Mouse (Mus musculus) kidney, embryonic 15.5 days (tissue): ENCODE results near the gene Ndufv3. TPM values are rescaled to one million over a fixed set of nuclear protein-coding genes. Genes with fewer than 3 reads are reported as not detected.

Source experiments
- ATAC-seq: fragments of 200-750 bp; cut with Nextera tagmentation; replicated peaks from 2 replicates; pipeline ENCODE4 v1.8.0; 2017; ENCODE audit warnings: moderate TSS enrichment; ENCODE audit not compliant: low FRiP score
- H3K27ac ChIP-seq: fragments of 300-500 bp; sonication (generic); 2 replicates; pipeline ENCODE4 v1.5.1; 2015; ENCODE audit warnings: mild to moderate bottlenecking, inconsistent platforms
- H3K27me3 ChIP-seq: fragments of 300-500 bp; sonication (generic); 2 replicates; pipeline ENCODE4 v1.6.1; 2015; ENCODE audit warnings: inconsistent platforms
- H3K36me3 ChIP-seq: fragments of 300-500 bp; sonication (generic); 2 replicates; pipeline ENCODE4 v1.6.1; 2015; ENCODE audit warnings: inconsistent platforms
- H3K4me1 ChIP-seq: fragments of 300-500 bp; sonication (generic); 2 replicates; pipeline ENCODE4 v1.6.1; 2015; ENCODE audit warnings: inconsistent platforms
- H3K4me2 ChIP-seq: fragments of 300-500 bp; sonication (generic); 2 replicates; pipeline ENCODE4 v1.6.1; 2015; ENCODE audit warnings: moderate library complexity, mild to moderate bottlenecking, inconsistent platforms
- H3K4me3 ChIP-seq: fragments of 300-500 bp; sonication (generic); replicated peaks from 2 replicates; pipeline ENCODE4 v1.5.1; 2015; ENCODE audit warnings: mild to moderate bottlenecking, inconsistent platforms
- H3K9ac ChIP-seq: fragments of 300-500 bp; sonication (generic); 2 replicates; pipeline ENCODE4 v1.6.1; 2015; ENCODE audit warnings: mild to moderate bottlenecking, inconsistent platforms
- H3K9me3 ChIP-seq: fragments of 300-500 bp; sonication (generic); replicated peaks from 2 replicates; pipeline ENCODE4 v1.6.1; 2016; ENCODE audit warnings: inconsistent platforms
- WGBS: fragments of 180-500 bp; shearing (Covaris S2); methylation state at CpG from one replicate; pipeline ENCODE4 v1.1.7; 2015; ENCODE audit warnings: mixed read lengths; 5-methylcytosine and 5-hydroxymethylcytosine counted together
- polyA plus RNA-seq: library from polyadenylated mRNA; unstranded; fragments of >200 nt; fragmentation: Nextera tagmentation; extraction: Ambion mirVana; gene quantifications from 2 replicates; pipeline ENCODE4 v1.2.1, GENCODE M21; 2015

Ndufv3 gene
- polyA plus RNA-seq, 1 experiment from 2014 or later: 261 TPM

DNA sequence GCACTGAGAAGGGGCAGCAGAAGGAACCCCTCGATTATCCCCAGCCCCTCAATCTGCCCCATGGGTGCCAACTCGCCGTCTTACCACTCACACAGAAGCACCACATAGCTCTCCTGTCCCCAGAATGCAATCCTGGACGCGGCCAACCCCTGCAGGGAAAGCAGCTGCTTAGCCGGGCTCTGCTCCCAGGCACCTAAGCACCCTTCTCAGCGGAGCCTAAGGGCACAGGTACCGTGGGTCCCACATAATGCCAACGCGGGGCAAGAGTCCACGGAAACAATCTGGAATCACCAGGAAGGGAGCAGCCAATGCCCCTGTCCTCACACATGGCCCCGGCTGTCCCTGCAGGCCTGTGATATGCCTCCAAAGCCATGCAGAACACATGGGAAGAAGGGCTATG lies 20.2 kb upstream of the Ndufv3 start:
- no peaks in the 10 kb centered on the region for H3K9me3 ChIP-seq
- H3K4me2 ChIP-seq: no peak overlapping the region
- H3K9ac ChIP-seq: no peak overlapping the region
- peaks cover 98% of the 10 kb centered on the region for H3K36me3 ChIP-seq
- no peak overlapping the region for H3K27ac ChIP-seq
- ATAC-seq: no peak
- no peak overlapping the region for H3K4me3 ChIP-seq
- H3K4me1 ChIP-seq: peaks cover 6% of the 10 kb centered on the region
- 92% methylated on average over 12 of the region's 12 CpGs for WGBS
- no peaks in the 10 kb centered on the region for H3K27me3 ChIP-seq

DNA sequence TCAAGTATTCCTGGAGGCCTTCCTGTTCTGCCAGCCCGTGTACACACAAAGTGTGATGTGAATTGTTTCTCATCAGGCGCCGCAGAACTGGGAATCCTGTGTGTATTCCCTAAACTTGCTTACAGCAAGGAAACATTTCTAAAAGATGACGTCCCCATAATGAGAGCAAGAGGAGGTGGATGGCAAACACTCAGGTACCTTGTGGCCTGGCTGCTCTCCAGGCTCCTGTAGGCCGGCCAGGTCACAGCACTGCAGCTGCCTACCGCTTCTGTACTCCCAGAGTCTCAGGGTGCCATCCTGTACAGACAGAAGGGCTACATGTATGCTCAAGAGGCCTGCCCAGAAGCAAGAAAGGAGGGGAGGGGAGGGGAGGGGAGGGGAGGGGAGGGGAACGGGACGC lies 19.5 kb upstream of the Ndufv3 start:
- peaks cover 13% of the 10 kb centered on the region for H3K4me1 ChIP-seq
- no peaks in the 10 kb centered on the region for H3K27me3 ChIP-seq
- WGBS: 94% methylated on average over 6 of the region's 8 CpGs
- H3K4me3 ChIP-seq: no peak overlapping the region
- ATAC-seq: no peak
- H3K9me3 ChIP-seq: no peaks in the 10 kb centered on the region
- H3K9ac ChIP-seq: no peak overlapping the region
- H3K36me3 ChIP-seq: peaks cover 96% of the 10 kb centered on the region
- H3K4me2 ChIP-seq: no peak overlapping the region
- H3K27ac ChIP-seq: no peak overlapping the region

DNA sequence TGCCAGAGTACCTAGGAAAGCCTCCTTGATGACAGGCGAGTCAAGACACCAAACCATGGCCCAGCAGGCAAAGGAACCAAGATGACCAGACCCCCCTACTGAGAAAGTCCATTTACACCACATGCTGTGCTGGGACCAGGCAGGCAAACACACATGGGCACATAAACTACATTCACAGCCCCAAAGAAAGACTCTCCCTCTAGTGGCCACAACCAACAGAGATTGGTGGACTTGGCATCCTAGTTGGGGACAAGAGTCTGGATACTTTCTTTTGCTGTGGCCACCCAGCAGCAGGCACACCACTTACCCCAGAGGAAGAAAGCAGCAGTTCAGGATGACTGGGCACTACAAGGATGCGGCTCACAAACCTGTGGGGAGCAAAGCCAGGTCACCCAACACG lies 19.0 kb upstream of the Ndufv3 start:
- H3K4me1 ChIP-seq: peaks cover 18% of the 10 kb centered on the region
- no peak overlapping the region for H3K9ac ChIP-seq
- H3K9me3 ChIP-seq: no peaks in the 10 kb centered on the region
- H3K36me3 ChIP-seq: peaks cover 95% of the 10 kb centered on the region
- no peak overlapping the region for H3K27ac ChIP-seq
- ATAC-seq: no peak
- no peaks in the 10 kb centered on the region for H3K27me3 ChIP-seq
- no peak overlapping the region for H3K4me2 ChIP-seq
- H3K4me3 ChIP-seq: no peak overlapping the region
- WGBS: 78% methylated on average over 3 of the region's 3 CpGs

DNA sequence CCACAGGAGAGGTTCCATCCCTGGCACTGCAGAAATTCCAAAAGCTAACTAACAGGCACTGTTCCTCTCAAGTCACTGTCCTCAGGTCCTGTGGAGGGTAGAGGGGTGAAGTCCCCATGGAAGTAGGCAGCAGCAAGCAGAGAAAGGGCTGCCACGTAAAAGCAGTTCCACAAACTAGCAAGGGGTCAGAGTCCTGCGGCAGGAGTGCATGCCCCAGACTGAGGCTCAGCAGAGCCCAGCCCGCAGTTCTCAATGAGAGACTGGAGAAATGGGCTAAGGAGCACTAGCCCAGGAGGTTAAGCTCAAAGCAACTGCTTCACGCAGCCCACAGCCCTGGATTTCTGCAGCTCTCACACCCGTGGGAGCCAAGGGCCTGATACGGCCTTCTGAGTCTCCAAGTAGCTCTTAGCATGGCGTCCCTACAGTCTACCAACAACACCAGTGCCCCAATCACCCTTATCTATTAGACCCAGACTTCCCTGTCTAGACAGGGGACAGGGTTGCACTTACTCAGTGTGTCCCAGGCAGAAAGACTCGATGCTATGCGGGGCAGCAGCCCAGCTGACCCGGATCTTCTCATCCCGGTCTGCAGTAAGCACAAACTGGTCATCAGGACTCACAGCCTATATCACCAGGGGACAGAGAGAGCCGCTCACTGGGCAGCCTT lies 17.5 kb upstream of the Ndufv3 start:
- H3K4me3 ChIP-seq: no peak overlapping the region
- peaks cover 28% of the 10 kb centered on the region for H3K4me1 ChIP-seq
- H3K9ac ChIP-seq: no peak overlapping the region
- H3K27ac ChIP-seq: no peak overlapping the region
- no peaks in the 10 kb centered on the region for H3K27me3 ChIP-seq
- ATAC-seq: no peak
- no peaks in the 10 kb centered on the region for H3K9me3 ChIP-seq
- no peak overlapping the region for H3K4me2 ChIP-seq
- 93% methylated on average over 12 of the region's 12 CpGs for WGBS
- H3K36me3 ChIP-seq: peaks cover 93% of the 10 kb centered on the region

- Histone ChIP-seq H3K27me3 (no peaks in the 10 kb centered on the region), H3K4me3 (no peak overlapping the region), H3K4me1 (peaks cover 28% of the 10 kb centered on the region), H3K4me2 (no peak overlapping the region), H3K9me3 (no peaks in the 10 kb centered on the region), H3K9ac (no peak overlapping the region), H3K36me3 (peaks cover 93% of the 10 kb centered on the region), H3K27ac (no peak overlapping the region)
- no peak for ATAC-seq
- WGBS: 90% methylated on average over 12 of the region's 12 CpGs
Observed at GRCm38 (mm10) chr17:31503337-31503736, 16.6 kb upstream of the Ndufv3 start.

DNA sequence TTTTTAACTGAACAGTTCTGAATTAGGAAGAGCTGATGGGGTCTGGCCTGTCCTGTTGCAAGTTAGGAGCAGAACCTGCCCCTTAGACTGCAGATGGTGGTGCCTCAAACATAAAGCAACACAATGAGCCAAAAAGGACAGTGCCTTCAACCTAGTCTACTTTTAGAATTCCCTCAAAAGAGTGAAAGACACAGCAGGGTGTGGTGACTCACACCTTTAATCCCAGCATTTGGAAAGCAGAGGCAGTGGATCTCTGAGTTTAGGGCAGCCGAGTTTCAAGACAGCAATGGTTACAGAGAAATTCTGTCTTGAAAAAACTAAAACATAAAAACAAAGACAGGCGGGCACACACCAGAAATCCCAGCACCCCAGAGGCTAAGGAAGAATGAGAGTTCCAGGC lies 16.0 kb upstream of the Ndufv3 start:
- Histone ChIP-seq H3K9me3 (no peaks in the 10 kb centered on the region), H3K27ac (no peak overlapping the region), H3K27me3 (no peaks in the 10 kb centered on the region), H3K4me2 (no peak overlapping the region), H3K4me3 (no peak overlapping the region), H3K9ac (no peak overlapping the region), H3K36me3 (peaks cover 92% of the 10 kb centered on the region), H3K4me1 (peaks cover 28% of the 10 kb centered on the region)
- WGBS: 90% methylated on average over 2 of the region's 2 CpGs
- ATAC-seq: no peak

- Histone ChIP-seq H3K9me3 (no peaks in the 10 kb centered on the region), H3K4me3 (no peak overlapping the region), H3K36me3 (peaks cover 92% of the 10 kb centered on the region), H3K4me2 (peak overlapping the region; percentile 21; the same call in 1 of the 2 replicates), H3K9ac (no peak overlapping the region), H3K27ac (peak overlapping the region; percentile 83), H3K4me1 (peaks cover 28% of the 10 kb centered on the region), H3K27me3 (no peaks in the 10 kb centered on the region)
- peak; percentile 66 for ATAC-seq
- WGBS: 37% methylated on average over 5 of the region's 5 CpGs
Observed at GRCm38 (mm10) chr17:31505013-31505412, 14.9 kb upstream of the Ndufv3 start.

- 91% methylated on average over 7 of the region's 7 CpGs for WGBS
- H3K36me3 ChIP-seq: peaks cover 86% of the 10 kb centered on the region
Observed at GRCm38 (mm10) chr17:31506282-31506681, 13.6 kb upstream of the Ndufv3 start.

DNA sequence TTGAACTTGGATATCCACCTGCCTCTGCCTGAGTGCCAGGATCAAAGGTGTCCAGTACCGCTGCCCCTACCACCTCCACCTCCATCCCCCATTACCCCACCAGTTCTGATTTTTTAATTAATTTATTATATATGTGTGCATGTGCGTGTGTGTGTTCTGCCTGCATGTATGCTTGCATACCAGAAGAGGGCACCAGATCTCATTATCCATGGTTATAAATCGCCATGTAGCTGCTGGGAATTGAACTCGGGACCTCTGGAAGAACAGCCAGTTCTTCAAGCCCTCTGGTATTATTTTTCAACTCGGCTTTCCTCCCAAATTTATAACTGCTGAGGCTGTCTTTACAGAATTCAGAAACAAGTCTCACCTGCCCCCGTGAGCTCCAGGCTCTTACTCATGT lies 9.0 kb upstream of the Ndufv3 start:
- Histone ChIP-seq H3K36me3 (peaks cover 44% of the 10 kb centered on the region), H3K4me2 (peak overlapping the region; percentile 77), H3K4me3 (peak overlapping the region; percentile 85), H3K4me1 (peaks cover 26% of the 10 kb centered on the region), H3K9ac (no peak overlapping the region), H3K27ac (no peak overlapping the region), H3K9me3 (no peaks in the 10 kb centered on the region), H3K27me3 (no peaks in the 10 kb centered on the region)
- 92% methylated on average over 6 of the region's 6 CpGs for WGBS
- no peak for ATAC-seq

More at GRCm38 (mm10) chr17:31506282-31506681, 13.6 kb upstream of the Ndufv3 start:
- Histone ChIP-seq H3K4me1 (peaks cover 33% of the 10 kb centered on the region), H3K4me3 (no peak overlapping the region), H3K4me2 (no peak overlapping the region), H3K9me3 (no peaks in the 10 kb centered on the region), H3K9ac (no peak overlapping the region), H3K27me3 (no peaks in the 10 kb centered on the region), H3K27ac (peak overlapping the region; percentile 82)
- peak; percentile 34; the same call in 1 of the 2 replicates for ATAC-seq

DNA sequence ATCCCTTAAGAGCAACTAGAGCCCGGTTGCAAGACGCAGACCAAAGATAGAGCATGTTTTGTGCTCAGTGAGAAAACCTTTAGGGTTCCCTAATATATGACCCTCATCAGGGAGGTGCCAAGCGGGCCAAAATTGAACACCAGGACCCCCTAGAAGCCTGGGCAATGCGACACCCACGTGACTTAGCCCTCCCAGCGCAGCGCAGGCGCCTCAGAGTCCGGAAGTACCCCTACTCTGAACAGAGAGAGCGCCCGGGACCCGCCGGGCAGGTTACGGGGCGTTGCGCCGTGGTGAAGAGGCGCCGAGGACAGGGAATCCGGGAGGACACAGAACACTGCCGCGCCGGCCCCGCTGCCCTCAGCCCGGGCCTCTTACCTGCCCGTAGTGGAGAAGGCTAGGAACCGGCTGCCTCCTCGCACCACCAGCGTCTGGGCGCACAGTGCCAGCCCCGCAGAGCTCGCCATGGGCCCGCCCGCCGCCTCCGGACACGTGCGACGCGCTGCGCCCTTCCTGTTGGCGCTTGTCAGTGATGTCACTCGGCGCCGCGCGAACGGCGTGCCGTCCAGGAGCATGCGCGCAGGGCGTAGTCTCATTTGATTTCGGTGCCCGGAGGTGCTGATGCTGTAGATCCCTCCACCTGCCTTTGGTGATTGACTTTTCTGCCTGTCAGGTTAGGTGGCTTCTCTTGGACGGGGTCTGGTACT lies 8.0 kb upstream of the Ndufv3 start:
- H3K27ac ChIP-seq: peak overlapping the region; percentile 87
- peaks cover 35% of the 10 kb centered on the region for H3K36me3 ChIP-seq
- ATAC-seq: peak; percentile 96
- WGBS: under 1% methylated on average over 56 of the region's 56 CpGs
- no peaks in the 10 kb centered on the region for H3K9me3 ChIP-seq
- H3K9ac ChIP-seq: peak overlapping the region; percentile 80
- H3K4me1 ChIP-seq: peaks cover 18% of the 10 kb centered on the region
- H3K27me3 ChIP-seq: no peaks in the 10 kb centered on the region
- peak overlapping the region; percentile 77 for H3K4me2 ChIP-seq
- H3K4me3 ChIP-seq: peak overlapping the region; percentile 85

DNA sequence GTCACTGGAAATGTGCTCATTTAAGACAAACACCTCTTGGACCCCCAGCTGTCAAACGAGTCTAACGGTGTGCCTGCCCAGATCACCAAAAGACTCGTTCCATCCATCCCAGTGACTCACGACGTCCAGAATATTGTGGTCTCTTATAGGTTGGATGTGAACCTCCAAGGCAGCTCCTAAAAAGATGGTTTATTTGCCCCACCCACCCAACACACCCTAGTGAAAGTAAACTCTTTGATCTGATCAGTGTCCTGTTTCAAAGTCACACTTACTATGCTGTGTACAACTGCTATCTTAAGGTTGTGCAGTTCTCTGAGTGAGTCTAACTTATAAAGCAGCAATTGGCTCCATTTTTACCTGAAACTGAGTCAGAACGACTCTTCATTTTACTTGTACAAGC lies 7.3 kb upstream of the Ndufv3 start:
- 0 out of 2 replicates have a peak, but pooled peaks have one; percentile 7 for ATAC-seq
- peak overlapping the region; percentile 77 for H3K4me2 ChIP-seq
- H3K9me3 ChIP-seq: no peaks in the 10 kb centered on the region
- peak overlapping the region; percentile 80 for H3K9ac ChIP-seq
- peaks cover 29% of the 10 kb centered on the region for H3K36me3 ChIP-seq
- H3K27me3 ChIP-seq: no peaks in the 10 kb centered on the region
- peak overlapping the region; percentile 87 for H3K27ac ChIP-seq
- peak overlapping the region; percentile 85 for H3K4me3 ChIP-seq
- H3K4me1 ChIP-seq: peaks cover 15% of the 10 kb centered on the region
- WGBS: 19% methylated on average over 6 of the region's 6 CpGs

GRCm38 (mm10) chr17:31514696-31515095 lies 5.2 kb upstream of the Ndufv3 start:
- Histone ChIP-seq H3K4me3 (no peak overlapping the region), H3K9me3 (no peaks in the 10 kb centered on the region), H3K9ac (no peak overlapping the region), H3K27ac (no peak overlapping the region), H3K27me3 (no peaks in the 10 kb centered on the region), H3K4me2 (no peak overlapping the region), H3K4me1 (peaks cover 15% of the 10 kb centered on the region), H3K36me3 (peaks cover 9% of the 10 kb centered on the region)
- no peak for ATAC-seq
- 78% methylated on average over 1 of the region's 1 CpGs for WGBS
